Mouse (Mus musculus) right cerebral cortex, adult 18-20 months (tissue): Measurements from ENCODE around the gene Cldn34b3.
"Not testable (repeated sequence)": the region's sequence is repeated elsewhere in the genome, so short reads cannot be mapped to it uniquely, and the experiment has no call there.

ENCODE experiments used
- DNase-seq: peaks from one replicate; pipeline ENCODE4 v3.0.0; 2022; ENCODE audit warnings: mixed read lengths

Gene Cldn34b3

DNA sequence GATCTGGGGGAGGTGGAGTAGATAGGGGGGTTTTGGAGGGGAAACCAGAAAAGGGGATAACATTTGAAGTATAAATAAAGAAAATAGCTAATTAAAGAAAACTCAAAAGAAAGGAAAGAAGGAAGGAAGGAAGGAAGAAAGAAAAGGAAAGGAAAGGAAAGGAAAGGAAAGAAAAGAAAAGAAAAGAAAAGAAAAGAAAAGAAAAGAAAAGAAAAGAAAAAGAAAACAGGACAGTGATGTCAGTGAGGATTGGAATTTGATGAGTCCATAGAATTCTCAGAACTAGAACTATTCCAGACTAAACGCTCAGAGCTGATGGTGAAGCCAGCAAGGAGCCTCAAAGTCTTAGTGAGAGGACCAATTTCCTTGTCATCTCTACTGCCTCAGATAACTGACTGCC is at the start of gene Cldn34b3:
TSS of gene Cldn34b3 (plus strand) at position 301 of the 400 bp plus-strand sequence.
- DNase-seq, result not testable (repeated sequence)
